In the genomic region with DNA sequence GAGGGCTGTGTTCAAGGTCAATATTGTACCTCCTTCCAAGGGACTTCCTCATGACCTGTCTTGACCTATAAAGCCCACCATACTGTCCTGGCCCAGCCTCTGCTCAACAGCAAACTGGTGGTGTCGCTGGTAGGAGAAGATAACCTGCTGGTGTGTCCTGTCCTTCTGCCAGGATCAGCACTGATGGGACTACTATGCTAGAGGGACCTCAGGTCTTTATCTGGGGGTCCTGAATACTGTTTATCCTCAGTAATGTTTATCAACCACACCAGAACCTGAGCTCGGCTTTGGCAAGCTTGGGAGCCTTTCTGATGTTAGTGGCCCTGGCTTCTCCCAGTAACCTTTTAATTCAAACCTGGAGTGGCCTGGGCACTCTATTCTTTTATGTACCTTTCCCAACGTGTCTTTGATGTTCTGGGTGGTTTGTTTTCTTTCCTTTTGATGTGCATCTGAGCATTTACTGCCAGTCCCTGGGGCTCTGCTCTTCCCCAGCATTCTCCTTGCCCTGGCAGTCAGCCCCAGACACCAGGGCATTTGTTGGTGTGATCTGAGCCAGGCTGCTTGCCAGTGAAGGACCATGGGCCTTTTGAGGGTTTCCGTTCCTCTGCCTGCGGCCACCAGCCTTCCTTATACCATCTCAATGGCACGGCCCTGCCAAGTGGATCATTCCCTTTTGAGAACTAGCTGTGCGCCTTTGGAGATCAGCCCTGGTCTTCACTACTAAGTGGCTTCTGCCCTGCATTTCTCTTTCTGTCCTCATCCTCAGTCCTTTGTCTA, we compare ENCODE assay signal across 15 mouse cellular contexts. TPM values are rescaled to one million over a fixed set of nuclear protein-coding genes. Genes with fewer than 3 reads are reported as not detected.
A peak's percentile ranks its signal among the peaks of the same experiment; 100 is the strongest.
DNase-seq lines count a peak whose midpoint lies in the region; ATAC-seq and TF ChIP-seq lines count a peak whose summit lies in the region.
"Had no signal": no experiment of that assay in that cellular context is flagged by ENCODE, and none has a peak within 500 bp of the region (broad histone marks: within the 10 kb centered on the region; RNA-seq: fewer than 3 reads in every experiment).

No protein-coding gene starts in this region.

- WGBS in hindbrain, postnatal 0 days: 63% methylated on average over 7 of the region's 7 CpGs
- WGBS in hindbrain, embryonic 13.5 days: 77% methylated on average over 7 of the region's 7 CpGs
- 66% methylated on average over 7 of the region's 7 CpGs for WGBS in liver, embryonic 11.5 days

- no peak overlapping the region for H3K4me3 ChIP-seq in hindbrain, postnatal 0 days (ENCODE audit: low read length)
- H3K4me3 ChIP-seq in hindbrain, embryonic 13.5 days: no peak overlapping the region
- no peak overlapping the region for H3K4me3 ChIP-seq in liver, embryonic 11.5 days (ENCODE audit: low read depth, low read length)
- H3K4me3 ChIP-seq: embryonic facial prominence, embryonic 12.5 days; neural tube, embryonic 15.5 days had no signal

- H3K9ac ChIP-seq in hindbrain, postnatal 0 days (replicated peaks; ENCODE audit: low read length): no peak overlapping the region
- no peak overlapping the region for H3K9ac ChIP-seq in hindbrain, embryonic 13.5 days
- H3K9ac ChIP-seq in liver, embryonic 11.5 days (ENCODE audit: low read depth, low read length): no peak overlapping the region
- H3K9ac ChIP-seq: embryonic facial prominence, embryonic 12.5 days; liver, embryonic 14.5 days; neural tube, embryonic 15.5 days had no signal

- peak; percentile 74 for DNase-seq in hindbrain, postnatal 0 days (ENCODE audit: low spot score)
- DNase-seq in cerebellum, adult 11 months: peak; percentile 23
- peak; percentile 76 to 77 for DNase-seq in cerebellum, postnatal 14 days
- no peak for DNase-seq in thymus, postnatal 25 days
- no peak for DNase-seq in liver, embryonic 11.5 days (ENCODE audit: low spot score)
- DNase-seq: gastrocnemius, postnatal 36 days; kidney, postnatal 36 days; lung, postnatal 14 days had no signal

- H3K36me3 ChIP-seq in hindbrain, postnatal 0 days (ENCODE audit: insufficient read depth, low read length): no peaks in the 10 kb centered on the region
- no peaks in the 10 kb centered on the region for H3K36me3 ChIP-seq in hindbrain, embryonic 13.5 days
- no peaks in the 10 kb centered on the region for H3K36me3 ChIP-seq in liver, embryonic 11.5 days (ENCODE audit: control insufficient read depth, insufficient read depth, low read length)
- H3K36me3 ChIP-seq: embryonic facial prominence, embryonic 12.5 days; neural tube, embryonic 15.5 days had no signal

- TF ChIP-seq CTCF in hindbrain, postnatal 0 days (IDR thresholded peaks at IDR 0.05; ENCODE audit: low read depth): no peak

- no peak overlapping the region for H3K4me2 ChIP-seq in hindbrain, postnatal 0 days (ENCODE audit: low read depth, low read length)
- H3K4me2 ChIP-seq in hindbrain, embryonic 13.5 days: no peak overlapping the region
- no peak overlapping the region for H3K4me2 ChIP-seq in liver, embryonic 11.5 days
- H3K4me2 ChIP-seq: embryonic facial prominence, embryonic 12.5 days; neural tube, embryonic 15.5 days had no signal

- no peak overlapping the region for H3K27ac ChIP-seq in hindbrain, postnatal 0 days
- H3K27ac ChIP-seq in hindbrain, embryonic 13.5 days: no peak overlapping the region
- H3K27ac ChIP-seq in liver, embryonic 11.5 days (ENCODE audit: low read depth, low read length): no peak overlapping the region
- H3K27ac ChIP-seq: embryonic facial prominence, embryonic 12.5 days; liver, embryonic 14.5 days; neural tube, embryonic 15.5 days had no signal

- peak; percentile 81 for ATAC-seq in hindbrain, postnatal 0 days
- ATAC-seq in hindbrain, embryonic 13.5 days (ENCODE audit: low FRiP score): no peak
- peak; percentile 80 for ATAC-seq in megakaryocyte progenitor cell, adult 5-6 weeks (replicated peaks; ENCODE audit: poor library complexity)
- ATAC-seq in liver, embryonic 11.5 days (replicated peaks; ENCODE audit: low FRiP score): no peak
- ATAC-seq: activated CD4-positive, CD25-positive, alpha-beta regulatory T cell, adult 4 months; inflammation-experienced regulatory T-cells, adult 6 months had no signal

- no peaks in the 10 kb centered on the region for H3K9me3 ChIP-seq in hindbrain, postnatal 0 days (ENCODE audit: low read length)
- no peaks in the 10 kb centered on the region for H3K9me3 ChIP-seq in hindbrain, embryonic 13.5 days
- no peaks in the 10 kb centered on the region for H3K9me3 ChIP-seq in liver, embryonic 11.5 days (ENCODE audit: control insufficient read depth, low read length)
- H3K9me3 ChIP-seq: embryonic facial prominence, embryonic 12.5 days; neural tube, embryonic 15.5 days had no signal

- H3K4me1 ChIP-seq in hindbrain, postnatal 0 days (ENCODE audit: insufficient read depth, low read length): peaks cover 8% of the 10 kb centered on the region; the same call in 1 of the 2 replicates
- H3K4me1 ChIP-seq in hindbrain, embryonic 13.5 days (replicated peaks): no peaks in the 10 kb centered on the region
- H3K4me1 ChIP-seq in liver, embryonic 11.5 days (replicated peaks; ENCODE audit: control insufficient read depth, insufficient read depth, low read length): no peaks in the 10 kb centered on the region
- H3K4me1 ChIP-seq: embryonic facial prominence, embryonic 12.5 days; neural tube, embryonic 15.5 days had no signal

- H3K27me3 ChIP-seq in hindbrain, postnatal 0 days (ENCODE audit: insufficient read depth, low read length): no peaks in the 10 kb centered on the region
- H3K27me3 ChIP-seq in hindbrain, embryonic 13.5 days: no peaks in the 10 kb centered on the region
- H3K27me3 ChIP-seq in liver, embryonic 11.5 days (replicated peaks; ENCODE audit: control insufficient read depth, insufficient read depth, low read length): no peaks in the 10 kb centered on the region
- H3K27me3 ChIP-seq: embryonic facial prominence, embryonic 12.5 days; neural tube, embryonic 15.5 days had no signal

RNA-seq across cellular contexts. Expression of a gene that starts 46.4 kb away (rescaled TPM):
- 73.1 and 76.0 TPM in 2 replicates for total RNA-seq in hindbrain, postnatal 0 days (2014; rRNA removed)
- 43.8 and 46.8 TPM in 2 replicates for polyA plus RNA-seq in hindbrain, postnatal 0 days (2015; fragmentation: Nextera tagmentation; extraction: Ambion mirVana)
- 11.0 and 11.3 TPM in 2 replicates for polyA plus RNA-seq in hindbrain, embryonic 13.5 days (2015; fragmentation: Nextera tagmentation; extraction: Ambion mirVana)
- total RNA-seq in megakaryocyte progenitor cell, adult 5-6 weeks (2015): 10.0 and 15.0 TPM in 2 replicates
- total RNA-seq in megakaryocyte progenitor cell, adult 5-6 weeks (2017): 8.7 and 13.2 TPM in 2 replicates
- 2.2 and 2.3 TPM in 2 replicates for polyA plus RNA-seq in liver, embryonic 11.5 days (2014; fragmentation: Nextera tagmentation; extraction: Ambion mirVana)

Comparison
In these comparisons a context has a peak if more than half of its experiments do, and no peak if none do; other contexts are left out.
1. ATAC-seq: peak in hindbrain, postnatal 0 days (single experiment) and megakaryocyte progenitor cell, adult 5-6 weeks (single experiment); none in hindbrain, embryonic 13.5 days (single experiment) and liver, embryonic 11.5 days (single experiment).
2. DNase-seq: peak in hindbrain, postnatal 0 days (single experiment), cerebellum, adult 11 months (single experiment) and cerebellum, postnatal 14 days (2 of 2); none in thymus, postnatal 25 days (single experiment) and liver, embryonic 11.5 days (single experiment).